Comparison of ENCODE assay signal across 8 mouse cellular contexts in genomic region chr5:137787151-137787928, GRCm38 (mm10). TPM values are rescaled to one million over a fixed set of nuclear protein-coding genes. Genes with fewer than 3 reads are reported as not detected.
DNase-seq lines count a peak whose midpoint lies in the region; ATAC-seq and TF ChIP-seq lines count a peak whose summit lies in the region.

Mepce (minus strand) TSS chr5:137787655.
Zcwpw1 (plus strand) TSS chr5:137787798.

- peak; percentile 79 for ATAC-seq in forebrain, postnatal 0 days
- peak; percentile 52 to 54 for ATAC-seq in hematopoietic stem cell, adult 5-6 weeks (replicated peaks in 1 of 2; ENCODE audit: insufficient read depth in 1 of 2, low FRiP score in 2 of 2, low TSS enrichment in 1 of 2, low read depth in 1 of 2, poor library complexity in 2 of 2, severe bottlenecking in 2 of 2)
- ATAC-seq in lung, embryonic 16.5 days (ENCODE audit: low read depth): peak; percentile 53

- H3K4me3 ChIP-seq in MEL (ENCODE audit: control insufficient read depth in 1 of 2, insufficient read depth in 1 of 2, low read depth in 2 of 2, low read length in 2 of 2): peak within 1 kb of the TSS; percentile 73 to 88
- peak within 1 kb of the TSS; percentile 92 for H3K4me3 ChIP-seq in cerebellum, adult 2 months (replicated peaks; ENCODE audit: insufficient read depth, low read depth, low read length)
- H3K4me3 ChIP-seq in forebrain, postnatal 0 days (ENCODE audit: low read depth, low read length): peak within 1 kb of the TSS; percentile 68
- H3K4me3 ChIP-seq in lung, embryonic 16.5 days (ENCODE audit: low read length): peak within 1 kb of the TSS; percentile 84

- H3K79me2 ChIP-seq in MEL (ENCODE audit: control insufficient read depth, insufficient read depth, low read length, poor library complexity): peaks cover 37% of the 10 kb centered on the region

- H3K27ac ChIP-seq in MEL (ENCODE audit: control insufficient read depth, low read depth, low read length): peak within 1 kb of the TSS; percentile 98
- H3K27ac ChIP-seq in cerebellum, adult 2 months (ENCODE audit: insufficient read depth, low read length): peak within 1 kb of the TSS; percentile 83
- H3K27ac ChIP-seq in forebrain, postnatal 0 days (ENCODE audit: low read depth, low read length): peak within 1 kb of the TSS; percentile 97
- H3K27ac ChIP-seq in lung, embryonic 16.5 days (ENCODE audit: low read length): peak within 1 kb of the TSS; percentile 99

- H3K4me2 ChIP-seq in forebrain, postnatal 0 days (ENCODE audit: low read depth): peak within 1 kb of the TSS; percentile 69
- H3K4me2 ChIP-seq in lung, embryonic 16.5 days (ENCODE audit: low read depth, low read length): peak within 1 kb of the TSS; percentile 89

- TF ChIP-seq POLR2A in MEL (IDR thresholded peaks at IDR 0.05; ENCODE audit: control insufficient read depth in 1 of 2, insufficient read depth in 1 of 2, low read depth in 1 of 2, low read length in 2 of 2, poor library complexity in 1 of 2): peak; percentile 64 to 69
- TF ChIP-seq POLR2A in cerebellum, adult 2 months (IDR thresholded peaks at IDR 0.05; ENCODE audit: borderline replicate concordance, insufficient read depth, low read length): peak; percentile 74; the same call in 1 of the 2 replicates

- H3K4me1 ChIP-seq in MEL (ENCODE audit: control insufficient read depth in 1 of 2, insufficient read depth in 2 of 2, low read length in 2 of 2): peaks cover 0 to 22% of the 10 kb centered on the region in 2 experiments; a peak in 2 of 4 replicates
- H3K4me1 ChIP-seq in cerebellum, adult 2 months (ENCODE audit: control insufficient read depth, insufficient read depth, low read length): peaks cover 16% of the 10 kb centered on the region
- H3K4me1 ChIP-seq in forebrain, postnatal 0 days (ENCODE audit: insufficient read depth): peaks cover 27% of the 10 kb centered on the region
- H3K4me1 ChIP-seq in lung, embryonic 16.5 days (replicated peaks; ENCODE audit: control insufficient read depth, insufficient read depth, low read length): peaks cover 29% of the 10 kb centered on the region

- H3K9ac ChIP-seq in MEL (ENCODE audit: control insufficient read depth, low read depth, low read length, poor library complexity, severe bottlenecking): peak within 1 kb of the TSS; percentile 98
- peak within 1 kb of the TSS; percentile 65 for H3K9ac ChIP-seq in forebrain, postnatal 0 days
- H3K9ac ChIP-seq in lung, embryonic 16.5 days (ENCODE audit: low read length): peak within 1 kb of the TSS; percentile 94

- peaks cover 0 to 15% of the 10 kb centered on the region in 2 experiments; a peak in 2 of 4 replicates for H3K36me3 ChIP-seq in MEL (ENCODE audit: control insufficient read depth in 1 of 2, insufficient read depth in 2 of 2, low read length in 2 of 2)
- peaks cover 24% of the 10 kb centered on the region for H3K36me3 ChIP-seq in forebrain, postnatal 0 days (ENCODE audit: insufficient read depth)
- H3K36me3 ChIP-seq in lung, embryonic 16.5 days (ENCODE audit: control insufficient read depth, insufficient read depth, low read length): peaks cover 9% of the 10 kb centered on the region

- TF ChIP-seq CTCF in MEL (IDR thresholded peaks at IDR 0.05 in 2 of 3, conservative IDR thresholded peaks at IDR 0.05 in 1 of 3; ENCODE audit: control insufficient read depth in 1 of 3, insufficient read depth in 1 of 3, low read depth in 2 of 3, low read length in 3 of 3, poor library complexity in 1 of 3, severe bottlenecking in 1 of 3): peak in 2 of 3 experiments; percentile 53 to 63; a peak in 5 of 6 replicates
- peak; percentile 74; the same call in 1 of the 2 replicates for TF ChIP-seq CTCF in cerebellum, adult 2 months (IDR thresholded peaks at IDR 0.05; ENCODE audit: borderline replicate concordance, insufficient read depth, low read depth, low read length)
- peak; percentile 94 for TF ChIP-seq CTCF in forebrain, postnatal 0 days (IDR thresholded peaks at IDR 0.05; ENCODE audit: low read depth)

- TF ChIP-seq EP300 in MEL (IDR thresholded peaks at IDR 0.05; ENCODE audit: low read depth in 1 of 2, low read length in 2 of 2): peak in 1 of 2 experiments; percentile 53; a peak in 2 of 4 replicates

- peak; percentile 24; the same call in 1 of the 2 replicates for TF ChIP-seq RAD21 in MEL (IDR thresholded peaks at IDR 0.05; ENCODE audit: low read depth, low read length)

- under 1% methylated on average over 48 of the region's 48 CpGs for WGBS in cerebellum, adult 2 months
- under 1% methylated on average over 48 of the region's 48 CpGs for WGBS in forebrain, postnatal 0 days
- WGBS in lung, embryonic 16.5 days: under 1% methylated on average over 48 of the region's 48 CpGs

- DNase-seq in MEL (ENCODE audit: low read depth, low spot score): peak; percentile 97
- peak; percentile 97 to 98 for DNase-seq in cerebellum, adult 2 months
- DNase-seq in forebrain, postnatal 0 days: peak; percentile 99
- DNase-seq in layer of hippocampus, adult 9-10 months (ENCODE audit: low spot score): peak; percentile 87
- DNase-seq in ovary, postnatal 10 days (ENCODE audit: low spot score): peak; percentile 92
- DNase-seq in thymus, postnatal 10 days (ENCODE audit: low spot score in 2 of 2): peak; percentile 93 to 95

- H3K27me3 ChIP-seq in MEL (ENCODE audit: control insufficient read depth in 1 of 2, insufficient read depth in 2 of 2, low read length in 2 of 2): no peaks in the 10 kb centered on the region
- H3K27me3 ChIP-seq in cerebellum, adult 2 months (ENCODE audit: control insufficient read depth, insufficient read depth, low read length): no peaks in the 10 kb centered on the region
- H3K27me3 ChIP-seq in forebrain, postnatal 0 days (ENCODE audit: insufficient read depth, low read length): no peaks in the 10 kb centered on the region
- no peaks in the 10 kb centered on the region for H3K27me3 ChIP-seq in lung, embryonic 16.5 days (ENCODE audit: control insufficient read depth, insufficient read depth, low read depth, low read length)

- no peaks in the 10 kb centered on the region for H3K9me3 ChIP-seq in MEL (replicated peaks; ENCODE audit: insufficient read depth, low read length)
- no peaks in the 10 kb centered on the region for H3K9me3 ChIP-seq in forebrain, postnatal 0 days (ENCODE audit: low read length)
- H3K9me3 ChIP-seq in lung, embryonic 16.5 days (ENCODE audit: control insufficient read depth, low read length): no peaks in the 10 kb centered on the region

TF ChIP-seq in MEL, 35 proteins besides CTCF, POLR2A, EP300 and RAD21 (continues in another document):
- peak; percentile 40; the same call in 1 of the 2 replicates for TF ChIP-seq TBP (IDR thresholded peaks at IDR 0.05; ENCODE audit: low read depth, low read length)
- TF ChIP-seq SMC3 (IDR thresholded peaks at IDR 0.05; ENCODE audit: low read depth, low read length): no peak
- no peak; the same call in 1 of the 2 replicates for TF ChIP-seq ZC3H11A (IDR thresholded peaks at IDR 0.05; ENCODE audit: low read depth, low read length)
- no peak for TF ChIP-seq POLR2AphosphoS5 (IDR thresholded peaks at IDR 0.05; ENCODE audit: borderline replicate concordance, low read depth, low read length)
- TF ChIP-seq MYC (IDR thresholded peaks at IDR 0.05; ENCODE audit: low read depth, low read length): peak; percentile 90
- TF ChIP-seq SIN3A (IDR thresholded peaks at IDR 0.05; ENCODE audit: low read length): peak; percentile 91; the same call in 1 of the 2 replicates
- TF ChIP-seq RCOR1 (IDR thresholded peaks at IDR 0.05; ENCODE audit: low read depth, low read length): peak; percentile 76; the same call in 1 of the 2 replicates
- TF ChIP-seq POLR2AphosphoS2 (IDR thresholded peaks at IDR 0.05; ENCODE audit: low read length): no peak
- TF ChIP-seq CHD1 (IDR thresholded peaks at IDR 0.05; ENCODE audit: low read depth, low read length): peak; percentile 84; the same call in 1 of the 2 replicates
- no peak for TF ChIP-seq GABPA (IDR thresholded peaks at IDR 0.05; ENCODE audit: low read depth, low read length)
- peak; percentile 48 for TF ChIP-seq USF1 (IDR thresholded peaks at IDR 0.05; ENCODE audit: low read depth, low read length)
- peak; percentile 100 for TF ChIP-seq MAX (IDR thresholded peaks at IDR 0.05; ENCODE audit: low read length)
- peak; percentile 48; the same call in 1 of the 2 replicates for TF ChIP-seq MXI1 (IDR thresholded peaks at IDR 0.05; ENCODE audit: low read depth, low read length)
- no peak; the same call in none of the 2 replicates for TF ChIP-seq ZMIZ1 (IDR thresholded peaks at IDR 0.05; ENCODE audit: low read depth, low read length)
- TF ChIP-seq TCF12 (IDR thresholded peaks at IDR 0.05; ENCODE audit: low read depth, low read length): no peak; the same call in none of the 2 replicates
- peak; percentile 98 for TF ChIP-seq HCFC1 (IDR thresholded peaks at IDR 0.05; ENCODE audit: low read depth, low read length)
- no peak for TF ChIP-seq ZKSCAN1 (IDR thresholded peaks at IDR 0.05; ENCODE audit: low read depth, low read length)
- no peak for TF ChIP-seq JUND (IDR thresholded peaks at IDR 0.05; ENCODE audit: low read depth, low read length)
- TF ChIP-seq KAT2A (conservative IDR thresholded peaks at IDR 0.05; ENCODE audit: low read depth, low read length): peak; percentile 79; the same call in 1 of the 2 replicates
- TF ChIP-seq NELFE (IDR thresholded peaks at IDR 0.05; ENCODE audit: low read depth, low read length): peak; percentile 44
- no peak for TF ChIP-seq TAL1 (IDR thresholded peaks at IDR 0.05; ENCODE audit: low read length)

RNA-seq across cellular contexts. Expression of gene Mepce, which starts in this region (rescaled TPM):
- 49.1 and 58.7 TPM in 2 replicates for total RNA-seq in MEL (2012; rRNA removed)
- polyA plus RNA-seq in MEL (2012; ENCODE audit: insufficient read depth in 1 of 2, insufficient read length in 2 of 2, low read depth in 1 of 2, low replicate concordance in 2 of 2, missing spikeins in 1 of 2): 10 to 100 TPM in 1 of 2 experiments, not detected in 1; 74.2 TPM
- 38.9 and 41.9 TPM in 2 replicates for polyA plus RNA-seq in cerebellum, adult 2 months (2012; rRNA removed)
- 33.3 and 47.7 TPM in 2 replicates for total RNA-seq in forebrain, postnatal 0 days (2014; rRNA removed)
- polyA plus RNA-seq in forebrain, postnatal 0 days (2015; fragmentation: Nextera tagmentation; extraction: Ambion mirVana): 18.3 and 21.1 TPM in 2 replicates
- total RNA-seq in hematopoietic stem cell, adult 5-6 weeks (2017): 30.4 and 31.8 TPM in 2 replicates
- polyA plus RNA-seq in lung, embryonic 16.5 days (2015; fragmentation: Nextera tagmentation; extraction: Ambion mirVana): 10.0 and 10.5 TPM in 2 replicates

RNA-seq across cellular contexts. Expression of gene Zcwpw1, which starts in this region (rescaled TPM):
- 5.6 and 11.1 TPM in 2 replicates for total RNA-seq in MEL (2012; rRNA removed)
- 10 to 100 TPM in 1 of 2 experiments, not detected in 1; 16.0 TPM for polyA plus RNA-seq in MEL (2012; ENCODE audit: insufficient read depth in 1 of 2, insufficient read length in 2 of 2, low read depth in 1 of 2, low replicate concordance in 2 of 2, missing spikeins in 1 of 2)
- polyA plus RNA-seq in cerebellum, adult 2 months (2012; rRNA removed): 11.2 and 12.4 TPM in 2 replicates
- total RNA-seq in forebrain, postnatal 0 days (2014; rRNA removed): 3.5 and 7.7 TPM in 2 replicates
- 3.1 and 4.8 TPM in 2 replicates for polyA plus RNA-seq in forebrain, postnatal 0 days (2015; fragmentation: Nextera tagmentation; extraction: Ambion mirVana)
- 21.3 and 27.6 TPM in 2 replicates for total RNA-seq in hematopoietic stem cell, adult 5-6 weeks (2017)
- polyA plus RNA-seq in lung, embryonic 16.5 days (2015; fragmentation: Nextera tagmentation; extraction: Ambion mirVana): 24.3 and 26.8 TPM in 2 replicates

Comparison
In these comparisons a context has a peak if more than half of its experiments do, and no peak if none do; other contexts are left out.
1. Peak in every context shown above with its lines: DNase-seq, ATAC-seq, H3K4me3 ChIP-seq and H3K27ac ChIP-seq.